ENCODE assay signal across 8 mouse cellular contexts in the genomic region with DNA sequence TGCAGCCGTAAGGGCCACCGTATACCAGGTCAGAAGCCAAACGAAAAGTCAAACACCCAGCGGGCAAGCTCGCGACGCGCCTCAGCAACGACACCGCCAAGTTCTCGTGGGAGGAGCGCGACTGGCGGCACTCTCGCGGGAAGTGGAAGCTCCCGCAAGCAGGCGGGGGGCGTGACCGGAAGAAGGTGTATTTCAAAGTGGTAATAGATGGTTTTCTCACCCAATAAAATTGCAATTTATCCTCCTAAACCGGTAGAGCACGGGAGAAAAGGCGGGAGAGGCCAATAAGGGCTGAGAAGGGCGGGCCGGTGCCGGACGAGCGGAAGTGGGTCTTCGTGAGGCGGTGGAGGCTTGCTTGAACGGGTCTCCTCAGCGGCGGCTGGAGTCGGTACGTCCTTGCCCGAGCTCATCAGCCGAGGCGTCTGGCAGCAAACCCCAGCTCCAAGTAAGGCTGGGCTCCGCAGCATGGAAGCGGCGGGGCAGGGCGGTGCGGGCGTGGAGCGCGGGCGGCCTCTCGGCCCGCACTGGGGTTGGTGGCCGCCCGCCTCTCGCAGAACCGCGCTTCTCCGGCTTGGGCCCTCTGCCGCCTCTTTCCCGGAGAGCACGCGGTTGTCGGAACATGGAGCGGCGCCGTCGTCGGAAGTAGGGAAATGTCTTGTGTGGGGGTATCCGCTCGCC. TPM values are rescaled to one million over a fixed set of nuclear protein-coding genes. Genes with fewer than 3 reads are reported as not detected.
DNase-seq lines count a peak whose midpoint lies in the region; ATAC-seq and TF ChIP-seq lines count a peak whose summit lies in the region.

Gene Rnf4 (plus strand): TSS at position 193 of the 678 bp plus-strand sequence.

- no peak for TF ChIP-seq CTCF in gastrocnemius, adult 2 months (IDR thresholded peaks at IDR 0.05)
- no peak for TF ChIP-seq CTCF in hindbrain, postnatal 0 days (IDR thresholded peaks at IDR 0.05; ENCODE audit: low read depth)
- no peak for TF ChIP-seq CTCF in left cerebral cortex, adult 2 months (IDR thresholded peaks at IDR 0.05)

- peak; percentile 99 for DNase-seq in ZHBTc4 (ENCODE audit: low read depth, low spot score)
- peak; percentile 99 for DNase-seq in gastrocnemius, adult 2 months
- peak; percentile 99 for DNase-seq in hindbrain, postnatal 0 days (ENCODE audit: low spot score)
- peak; percentile 97 for DNase-seq in left cerebral cortex, adult 2 months (ENCODE audit: extremely low spot score in 1 of 2, low spot score in 2 of 2)
- peak; percentile 97 to 98 for DNase-seq in right cerebral cortex, adult 2 months (ENCODE audit: low spot score in 2 of 2)
- peak; percentile 98 for DNase-seq in urinary bladder, postnatal 14 days (ENCODE audit: low spot score)

- H3K4me2 ChIP-seq in hindbrain, postnatal 0 days (ENCODE audit: low read depth, low read length): peak within 1 kb of the TSS; percentile 91

- intact Hi-C loops in gastrocnemius, adult 2 months (cut with DNase I): loop anchor here (2.0 to 10.0 kb wide), 2 partner anchors 33 to 179 kb away; partner anchors contain the start of genes Fam193a and Tnip2
- intact Hi-C loops in left cerebral cortex, adult 2 months (cut with DNase I): loop anchor here (1.0 to 5.0 kb wide), 3 partner anchors 33 to 124 kb away; partner anchors contain the start of genes Cfap99, Fam193a and Zfyve28

- under 1% methylated on average over 67 of the region's 67 CpGs for WGBS in hindbrain, postnatal 0 days

- peak within 1 kb of the TSS; percentile 93 for H3K27ac ChIP-seq in gastrocnemius, adult 2 months
- peak within 1 kb of the TSS; percentile 98 for H3K27ac ChIP-seq in hindbrain, postnatal 0 days
- H3K27ac ChIP-seq in left cerebral cortex, adult 2 months: peak within 1 kb of the TSS; percentile 91

- peak within 1 kb of the TSS; percentile 98 for H3K9ac ChIP-seq in hindbrain, postnatal 0 days (replicated peaks; ENCODE audit: low read length)

- H3K27me3 ChIP-seq in hindbrain, postnatal 0 days (ENCODE audit: insufficient read depth, low read length): no peaks in the 10 kb centered on the region

- peak; percentile 90 for ATAC-seq in common myeloid progenitor, adult 5-6 weeks (replicated peaks; ENCODE audit: low read depth, poor library complexity, severe bottlenecking)
- peak; percentile 99 for ATAC-seq in hindbrain, postnatal 0 days
- ATAC-seq in megakaryocyte, adult 5-6 weeks (ENCODE audit: poor library complexity, severe bottlenecking): peak; percentile 93

- H3K9me3 ChIP-seq in hindbrain, postnatal 0 days (ENCODE audit: low read length): no peaks in the 10 kb centered on the region

- no peaks in the 10 kb centered on the region for H3K36me3 ChIP-seq in hindbrain, postnatal 0 days (ENCODE audit: insufficient read depth, low read length)

- peak within 1 kb of the TSS; percentile 99 for H3K4me3 ChIP-seq in gastrocnemius, adult 2 months
- H3K4me3 ChIP-seq in hindbrain, postnatal 0 days (ENCODE audit: low read length): peak within 1 kb of the TSS; percentile 96
- peak within 1 kb of the TSS; percentile 97 for H3K4me3 ChIP-seq in left cerebral cortex, adult 2 months

- peaks cover 8% of the 10 kb centered on the region for H3K4me1 ChIP-seq in hindbrain, postnatal 0 days (ENCODE audit: insufficient read depth, low read length)

RNA-seq across cellular contexts. Expression of gene Rnf4, which starts in this region (rescaled TPM):
- total RNA-seq in common myeloid progenitor, adult 5-6 weeks (2017): 115 and 126 TPM in 2 replicates
- 10 to 100 TPM; 16.5 to 19.8 TPM for total RNA-seq in gastrocnemius, adult 2 months (2021)
- total RNA-seq in hindbrain, postnatal 0 days (2014; rRNA removed): 103 and 104 TPM in 2 replicates
- 119 and 127 TPM in 2 replicates for polyA plus RNA-seq in hindbrain, postnatal 0 days (2015; fragmentation: Nextera tagmentation; extraction: Ambion mirVana)
- 10 to 100 TPM; 87.0 to 90.7 TPM for total RNA-seq in left cerebral cortex, adult 2 months (2021)
- 75.7 and 86.1 TPM in 2 replicates for total RNA-seq in megakaryocyte, adult 5-6 weeks (2015)
- total RNA-seq in megakaryocyte, adult 5-6 weeks (2017): 79.6 and 82.8 TPM in 2 replicates

Comparison
In these comparisons a context has a peak if more than half of its experiments do, and no peak if none do; other contexts are left out.
1. Peak in every context shown above with its lines: DNase-seq, ATAC-seq, H3K4me3 ChIP-seq and H3K27ac ChIP-seq.